Mouse (Mus musculus): ENCODE measurements around the gene Rtkn2. TPM values are rescaled to one million over a fixed set of nuclear protein-coding genes. Genes with fewer than 3 reads are reported as not detected.

The Rtkn2 gene
- polyA plus RNA-seq, 1 experiment from 2014 or later, result 1.2 TPM

DNA sequence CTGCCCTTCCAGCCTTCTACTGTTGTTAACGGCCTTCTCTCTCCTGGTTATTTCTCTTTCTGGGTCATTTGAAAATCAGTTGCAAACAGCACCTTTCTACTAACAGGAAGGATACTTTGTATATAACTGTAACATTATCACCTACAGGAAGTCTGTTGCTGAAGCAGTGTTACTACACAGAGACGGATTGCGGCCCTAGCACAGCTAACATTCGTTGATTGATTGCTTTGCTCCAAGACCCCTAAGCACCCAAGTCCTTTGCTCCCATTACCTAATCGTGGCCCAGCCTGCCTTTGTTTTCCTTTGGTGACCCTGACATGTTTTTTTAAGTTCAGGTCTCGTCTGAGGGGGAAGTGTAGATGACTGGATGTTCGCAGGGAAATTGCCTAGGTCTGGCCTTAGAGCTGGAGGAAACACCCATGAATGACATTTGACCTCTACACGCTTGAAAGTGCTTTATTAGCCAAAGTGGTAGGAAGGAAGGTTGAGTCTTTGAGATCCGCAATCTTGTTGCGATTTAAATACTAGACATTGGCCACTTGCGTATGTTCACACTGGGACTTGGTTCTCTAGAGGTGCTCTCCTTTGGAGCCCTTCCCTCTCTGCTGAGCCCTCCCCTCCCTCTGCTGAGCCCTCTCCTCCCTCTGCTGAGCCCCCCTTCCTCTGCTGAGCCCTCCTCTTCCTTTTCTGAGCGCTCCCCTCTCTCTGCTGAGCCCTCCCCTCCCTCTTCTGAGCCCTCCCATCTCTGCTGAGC is 49.1 kb downstream of the Rtkn2 start:
- Histone ChIP-seq H3K27me3 (replicated peaks; ENCODE audit: control insufficient read depth, insufficient read depth, low read length) (no peaks in the 10 kb centered on the region), H3K4me3 (ENCODE audit: low read depth, low read length) (no peak overlapping the region), H3K9me3 (ENCODE audit: control insufficient read depth) (no peaks in the 10 kb centered on the region), H3K36me3 (ENCODE audit: control insufficient read depth, insufficient read depth) (no peaks in the 10 kb centered on the region), H3K4me2 (replicated peaks; ENCODE audit: low read depth) (no peak overlapping the region), H3K27ac (ENCODE audit: low read depth, low read length) (no peak overlapping the region), H3K9ac (ENCODE audit: low read depth, low read length) (no peak overlapping the region), H3K4me1 (replicated peaks; ENCODE audit: control insufficient read depth, insufficient read depth, low read length) (no peaks in the 10 kb centered on the region)
- WGBS, result 74% methylated on average over 12 of the region's 12 CpGs
- TF ChIP-seq CTCF (IDR thresholded peaks at IDR 0.05; ENCODE audit: low read depth), result no peak
- ATAC-seq, result no peak

DNA sequence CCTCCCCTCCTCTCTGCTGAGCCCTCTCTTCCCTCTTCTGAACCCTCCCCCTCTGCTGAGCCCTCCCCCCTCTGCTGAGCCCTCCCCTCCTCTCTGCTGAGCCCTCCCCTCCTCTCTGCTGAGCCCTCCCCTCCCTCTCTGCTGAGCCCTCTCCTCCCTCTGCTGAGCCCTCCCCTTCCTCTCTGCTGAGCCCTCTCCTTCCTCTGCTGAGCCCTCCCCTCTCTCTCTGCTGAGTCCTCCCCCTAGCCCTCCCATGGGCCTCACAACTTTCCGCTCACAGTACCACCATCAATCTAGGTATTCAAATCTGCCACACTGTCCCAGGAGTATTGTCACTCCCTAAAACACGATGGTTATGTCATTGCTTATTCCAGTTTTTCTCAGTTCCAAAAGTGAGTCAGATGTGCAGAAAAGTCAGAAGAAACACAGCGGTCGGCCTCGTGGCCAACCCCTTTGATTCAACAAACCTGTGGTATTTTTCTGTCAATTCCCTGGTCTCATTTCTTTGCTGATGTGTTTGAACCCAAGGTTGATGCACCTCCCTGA is 49.8 kb downstream of the Rtkn2 start:
- ATAC-seq, result no peak
- Histone ChIP-seq H3K4me1 (replicated peaks; ENCODE audit: control insufficient read depth, insufficient read depth, low read length) (no peaks in the 10 kb centered on the region), H3K9ac (ENCODE audit: low read depth, low read length) (no peak overlapping the region), H3K4me3 (ENCODE audit: low read depth, low read length) (no peak overlapping the region), H3K27ac (ENCODE audit: low read depth, low read length) (no peak overlapping the region), H3K9me3 (ENCODE audit: control insufficient read depth) (no peaks in the 10 kb centered on the region), H3K27me3 (replicated peaks; ENCODE audit: control insufficient read depth, insufficient read depth, low read length) (no peaks in the 10 kb centered on the region), H3K36me3 (ENCODE audit: control insufficient read depth, insufficient read depth) (no peaks in the 10 kb centered on the region), H3K4me2 (replicated peaks; ENCODE audit: low read depth) (no peak overlapping the region)
- no peak for TF ChIP-seq CTCF (IDR thresholded peaks at IDR 0.05; ENCODE audit: low read depth)
- 85% methylated on average over 5 of the region's 5 CpGs for WGBS

DNA sequence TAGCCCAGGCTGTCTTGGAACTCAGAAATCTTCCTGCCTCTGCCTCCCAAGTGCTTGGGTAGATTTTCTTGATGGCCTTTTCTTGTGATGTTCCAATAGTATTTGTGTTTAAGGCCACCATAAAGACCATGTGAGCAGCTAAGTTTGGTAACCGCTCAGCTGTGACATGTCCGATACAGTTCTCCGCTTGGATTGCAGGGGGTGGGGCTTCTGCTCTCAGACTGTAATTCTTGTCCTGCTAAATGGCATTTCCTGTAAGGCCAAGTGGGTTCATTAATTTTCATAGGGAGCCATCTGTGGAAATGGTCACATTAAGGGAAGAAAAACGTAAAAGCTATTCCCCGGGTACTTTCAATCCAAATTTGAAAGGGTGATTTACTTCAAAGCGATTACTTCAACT is 50.7 kb downstream of the Rtkn2 start:
- no peaks in the 10 kb centered on the region for H3K27me3 ChIP-seq (replicated peaks; ENCODE audit: control insufficient read depth, insufficient read depth, low read length)
- H3K4me3 ChIP-seq (ENCODE audit: low read depth, low read length), result no peak overlapping the region
- no peak overlapping the region for H3K27ac ChIP-seq (ENCODE audit: low read depth, low read length)
- ATAC-seq, result no peak
- H3K9me3 ChIP-seq (ENCODE audit: control insufficient read depth), result no peaks in the 10 kb centered on the region
- no peaks in the 10 kb centered on the region for H3K36me3 ChIP-seq (ENCODE audit: control insufficient read depth, insufficient read depth)
- H3K4me2 ChIP-seq (replicated peaks; ENCODE audit: low read depth), result no peak overlapping the region
- whole genome bisulfite sequencing, result 68% methylated on average over 6 of the region's 6 CpGs
- no peak for TF ChIP-seq CTCF (IDR thresholded peaks at IDR 0.05; ENCODE audit: low read depth)
- no peak overlapping the region for H3K9ac ChIP-seq (ENCODE audit: low read depth, low read length)
- H3K4me1 ChIP-seq (replicated peaks; ENCODE audit: control insufficient read depth, insufficient read depth, low read length), result no peaks in the 10 kb centered on the region

DNA sequence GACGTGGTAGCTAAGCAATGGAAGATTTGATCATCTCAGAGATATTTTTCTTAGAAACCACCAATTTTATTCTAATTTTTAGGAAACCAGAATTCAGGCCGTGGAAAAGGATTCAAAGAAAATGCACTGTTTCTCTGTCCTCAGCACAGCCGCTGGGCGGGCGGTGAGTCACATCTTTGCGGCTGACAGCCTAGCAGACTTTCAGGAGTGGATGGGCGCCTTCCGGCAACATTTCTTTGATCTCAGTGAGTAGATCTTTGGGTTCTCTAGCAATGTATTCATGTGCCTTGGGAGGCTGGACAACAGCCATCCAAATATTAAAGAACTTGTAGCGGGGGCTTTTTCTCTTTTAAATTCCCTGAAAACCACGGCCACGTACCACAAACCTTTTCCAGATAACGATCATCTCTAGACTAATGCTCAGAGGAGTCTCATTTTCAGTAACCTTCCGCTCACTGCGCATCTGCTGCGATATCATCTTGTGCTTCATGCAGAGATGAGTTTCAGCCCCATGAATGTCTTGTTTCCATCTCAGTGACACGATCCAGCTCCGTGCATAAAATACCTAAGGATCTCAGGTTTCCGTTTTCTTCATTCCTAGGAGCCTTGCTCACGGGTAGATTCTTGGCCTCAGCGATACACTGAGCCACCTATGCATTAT is 56.5 kb downstream of the Rtkn2 start:
- Histone ChIP-seq H3K27ac (ENCODE audit: low read depth, low read length) (no peak overlapping the region), H3K4me1 (replicated peaks; ENCODE audit: control insufficient read depth, insufficient read depth, low read length) (no peaks in the 10 kb centered on the region), H3K9me3 (ENCODE audit: control insufficient read depth) (no peaks in the 10 kb centered on the region), H3K4me2 (replicated peaks; ENCODE audit: low read depth) (no peak overlapping the region), H3K4me3 (ENCODE audit: low read depth, low read length) (no peak overlapping the region), H3K36me3 (ENCODE audit: control insufficient read depth, insufficient read depth) (no peaks in the 10 kb centered on the region), H3K27me3 (replicated peaks; ENCODE audit: control insufficient read depth, insufficient read depth, low read length) (no peaks in the 10 kb centered on the region), H3K9ac (ENCODE audit: low read depth, low read length) (no peak overlapping the region)
- no peak for ATAC-seq
- 95% methylated on average over 20 of the region's 20 CpGs for WGBS
- no peak for TF ChIP-seq CTCF (IDR thresholded peaks at IDR 0.05; ENCODE audit: low read depth)

DNA sequence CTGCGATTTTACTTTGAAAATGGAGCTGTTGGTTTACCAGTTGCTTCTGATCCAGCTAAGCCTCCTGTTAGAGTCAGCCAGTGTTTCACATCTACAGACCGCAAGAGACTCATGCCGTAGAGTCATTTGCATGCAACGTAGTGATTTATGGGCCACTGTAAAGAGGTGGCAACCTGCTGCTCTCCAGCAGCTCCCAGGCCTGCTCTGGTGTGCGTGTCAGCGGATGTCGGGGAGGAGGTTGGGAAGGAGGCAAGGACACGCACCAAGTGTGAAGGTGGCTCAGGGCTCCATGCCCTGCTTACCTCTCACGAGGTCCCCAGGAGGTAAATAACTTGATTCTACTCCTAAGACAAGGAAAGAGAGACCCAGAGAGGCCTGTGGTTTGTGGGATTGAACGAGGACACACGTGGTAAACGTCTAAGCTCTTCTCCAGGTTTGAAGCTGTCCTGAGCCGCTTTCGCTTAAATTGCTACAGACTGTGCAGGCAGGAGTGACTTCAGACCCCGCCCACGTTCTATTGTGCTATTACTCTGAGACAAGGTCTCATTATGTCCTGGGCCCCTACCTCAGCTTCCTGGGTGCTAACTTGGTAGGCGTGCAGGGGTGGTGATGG is 57.1 kb downstream of the Rtkn2 start:
- no peaks in the 10 kb centered on the region for H3K9me3 ChIP-seq (ENCODE audit: control insufficient read depth)
- no peaks in the 10 kb centered on the region for H3K4me1 ChIP-seq (replicated peaks; ENCODE audit: control insufficient read depth, insufficient read depth, low read length)
- peaks cover 3% of the 10 kb centered on the region; the same call in 1 of the 2 replicates for H3K36me3 ChIP-seq (ENCODE audit: control insufficient read depth, insufficient read depth)
- no peak for TF ChIP-seq CTCF (IDR thresholded peaks at IDR 0.05; ENCODE audit: low read depth)
- no peak overlapping the region for H3K9ac ChIP-seq (ENCODE audit: low read depth, low read length)
- H3K27ac ChIP-seq (ENCODE audit: low read depth, low read length), result no peak overlapping the region
- no peak for ATAC-seq
- no peak overlapping the region for H3K4me3 ChIP-seq (ENCODE audit: low read depth, low read length)
- no peak overlapping the region for H3K4me2 ChIP-seq (replicated peaks; ENCODE audit: low read depth)
- WGBS, result 87% methylated on average over 17 of the region's 17 CpGs
- no peaks in the 10 kb centered on the region for H3K27me3 ChIP-seq (replicated peaks; ENCODE audit: control insufficient read depth, insufficient read depth, low read length)

DNA sequence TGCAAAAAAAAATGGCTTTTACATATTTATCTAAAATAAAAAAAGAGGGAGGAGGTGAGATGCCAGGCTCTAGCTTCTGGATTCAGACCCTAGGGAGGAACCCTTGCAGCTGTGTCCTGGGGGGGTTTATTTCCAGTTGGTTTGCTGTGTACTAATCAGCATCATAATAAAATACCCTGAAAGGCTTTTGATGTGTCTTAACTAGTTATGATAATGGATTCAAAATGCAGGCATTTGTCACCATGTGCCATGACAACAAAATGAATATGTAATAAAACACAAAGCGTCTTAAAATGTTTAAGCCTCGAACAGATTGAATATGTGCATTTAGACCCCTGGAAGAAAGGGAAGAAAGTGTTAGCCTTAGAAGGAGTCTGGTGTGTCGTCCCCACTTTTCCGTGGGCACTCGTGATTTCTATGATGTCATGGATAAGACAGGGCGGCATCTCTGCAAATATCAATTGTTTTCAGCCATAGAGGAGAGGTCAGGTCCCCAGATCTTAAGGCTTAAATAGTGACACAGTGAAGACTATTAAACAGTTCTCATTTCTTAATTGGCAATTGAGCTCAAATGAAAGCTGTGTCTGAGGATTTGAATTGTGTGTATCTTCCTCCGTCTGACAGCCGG is 59.7 kb downstream of the Rtkn2 start:
- Histone ChIP-seq H3K36me3 (ENCODE audit: control insufficient read depth, insufficient read depth) (peaks cover 7% of the 10 kb centered on the region; the same call in 1 of the 2 replicates), H3K27ac (ENCODE audit: low read depth, low read length) (no peak overlapping the region), H3K27me3 (replicated peaks; ENCODE audit: control insufficient read depth, insufficient read depth, low read length) (no peaks in the 10 kb centered on the region), H3K9ac (ENCODE audit: low read depth, low read length) (no peak overlapping the region), H3K9me3 (ENCODE audit: control insufficient read depth) (no peaks in the 10 kb centered on the region), H3K4me2 (replicated peaks; ENCODE audit: low read depth) (no peak overlapping the region), H3K4me3 (ENCODE audit: low read depth, low read length) (no peak overlapping the region), H3K4me1 (replicated peaks; ENCODE audit: control insufficient read depth, insufficient read depth, low read length) (no peaks in the 10 kb centered on the region)
- WGBS, result 92% methylated on average over 8 of the region's 8 CpGs
- no peak for ATAC-seq
- TF ChIP-seq CTCF (IDR thresholded peaks at IDR 0.05; ENCODE audit: low read depth), result no peak
